Mouse (Mus musculus): ENCODE results near the gene Zfp973.
"Not testable (repeated sequence)": the region's sequence is repeated elsewhere in the genome, so short reads cannot be mapped to it uniquely, and the experiment has no call there.

GRCm38 (mm10) chr2:176708051-176708450 is 37.7 kb downstream of the Zfp973 start, which contains the start of gene Gm14305:
- not testable (repeated sequence) for TF ChIP-seq CTCF (IDR thresholded peaks at IDR 0.05; ENCODE audit: control insufficient read depth, insufficient read depth, low read length); POLR2A (IDR thresholded peaks at IDR 0.05; ENCODE audit: borderline replicate concordance, control insufficient read depth, low read depth, low read length)
